Mouse (Mus musculus): Measurements from ENCODE around the gene Col18a1. TPM values are rescaled to one million over a fixed set of nuclear protein-coding genes. Genes with fewer than 3 reads are reported as not detected.

Gene Col18a1
- total RNA-seq, 2 experiments from 2014 or later = 0.05 TPM; not detected in 1

- ATAC-seq (replicated peaks; ENCODE audit: poor library complexity, severe bottlenecking) = no peak
Observed at GRCm38 (mm10) chr10:77116537-77117455, 49.6 kb downstream of the Col18a1 start.

- no peak for ATAC-seq (replicated peaks; ENCODE audit: poor library complexity, severe bottlenecking)
Observed at GRCm38 (mm10) chr10:77113489-77114240, 52.7 kb downstream of the Col18a1 start.

GRCm38 (mm10) chr10:77111550-77112249 lies 54.6 kb downstream of the Col18a1 start:
- ATAC-seq (replicated peaks; ENCODE audit: poor library complexity, severe bottlenecking) = no peak

GRCm38 (mm10) chr10:77110843-77111242 lies 55.5 kb downstream of the Col18a1 start:
- ATAC-seq (replicated peaks; ENCODE audit: poor library complexity, severe bottlenecking) = no peak

- ATAC-seq (replicated peaks; ENCODE audit: poor library complexity, severe bottlenecking) = no peak
Observed at GRCm38 (mm10) chr10:77110010-77110409, 56.3 kb downstream of the Col18a1 start.

GRCm38 (mm10) chr10:77108106-77108505 lies 58.2 kb downstream of the Col18a1 start:
- ATAC-seq (replicated peaks; ENCODE audit: poor library complexity, severe bottlenecking) = no peak

- ATAC-seq (replicated peaks; ENCODE audit: poor library complexity, severe bottlenecking) = no peak
Observed at GRCm38 (mm10) chr10:77104327-77104726, 62.0 kb downstream of the Col18a1 start.

- no peak for ATAC-seq (replicated peaks; ENCODE audit: poor library complexity, severe bottlenecking)
Observed at GRCm38 (mm10) chr10:77103689-77104088, 62.7 kb downstream of the Col18a1 start.

GRCm38 (mm10) chr10:77099777-77100176 lies 66.6 kb downstream of the Col18a1 start:
- ATAC-seq (replicated peaks; ENCODE audit: poor library complexity, severe bottlenecking) = no peak

GRCm38 (mm10) chr10:77098619-77099018 lies 67.7 kb downstream of the Col18a1 start:
- no peak for ATAC-seq (replicated peaks; ENCODE audit: poor library complexity, severe bottlenecking)

- no peak for ATAC-seq (replicated peaks; ENCODE audit: poor library complexity, severe bottlenecking)
Observed at GRCm38 (mm10) chr10:77097890-77098200, 68.5 kb downstream of the Col18a1 start.

GRCm38 (mm10) chr10:77097006-77097889 lies 69.1 kb downstream of the Col18a1 start:
- ATAC-seq (replicated peaks; ENCODE audit: poor library complexity, severe bottlenecking) = no peak

GRCm38 (mm10) chr10:77095666-77096065 lies 70.7 kb downstream of the Col18a1 start:
- ATAC-seq (replicated peaks; ENCODE audit: poor library complexity, severe bottlenecking) = no peak

- no peak for ATAC-seq (replicated peaks; ENCODE audit: poor library complexity, severe bottlenecking)
Observed at GRCm38 (mm10) chr10:77093817-77094216, 72.5 kb downstream of the Col18a1 start.

- no peak for ATAC-seq (replicated peaks; ENCODE audit: poor library complexity, severe bottlenecking)
Observed at GRCm38 (mm10) chr10:77091538-77092097, 74.7 kb downstream of the Col18a1 start.

- no peak for ATAC-seq (replicated peaks; ENCODE audit: poor library complexity, severe bottlenecking)
Observed at GRCm38 (mm10) chr10:77090063-77090462, 76.3 kb downstream of the Col18a1 start.

- ATAC-seq (replicated peaks; ENCODE audit: poor library complexity, severe bottlenecking) = no peak
Observed at GRCm38 (mm10) chr10:77089336-77089735, 77.0 kb downstream of the Col18a1 start.

- ATAC-seq (replicated peaks; ENCODE audit: poor library complexity, severe bottlenecking) = no peak
Observed at GRCm38 (mm10) chr10:77084568-77084967, 81.8 kb downstream of the Col18a1 start.

GRCm38 (mm10) chr10:77082921-77083320 lies 83.4 kb downstream of the Col18a1 start:
- ATAC-seq (replicated peaks; ENCODE audit: poor library complexity, severe bottlenecking) = no peak

GRCm38 (mm10) chr10:77082453-77082852 lies 83.9 kb downstream of the Col18a1 start:
- peak; percentile 86 for ATAC-seq (replicated peaks; ENCODE audit: poor library complexity, severe bottlenecking)
